Mouse (Mus musculus) hindbrain, embryonic 11.5 days (tissue): ENCODE measurements around the gene Lhx4. TPM values are rescaled to one million over a fixed set of nuclear protein-coding genes. Genes with fewer than 3 reads are reported as not detected.

Source experiments
- ATAC-seq: fragments of 200-750 bp; cut with Nextera tagmentation; 2 replicates; pipeline ENCODE4 v1.8.0; 2017; ENCODE audit warnings: mild to moderate bottlenecking, moderate TSS enrichment, moderate library complexity; ENCODE audit not compliant: low FRiP score
- DNase-seq: peaks from one replicate; pipeline ENCODE4 v3.0.0-alpha.2; 2015; ENCODE audit warnings: low spot score
- H3K27ac ChIP-seq: fragments of 300-500 bp; sonication (generic); 2 replicates; pipeline ENCODE4 v1.5.1; 2014; ENCODE audit warnings: mild to moderate bottlenecking, low read depth, low read length
- H3K27me3 ChIP-seq: fragments of 300-500 bp; sonication (generic); 2 replicates; pipeline ENCODE4 v1.6.1; 2014; ENCODE audit warnings: mild to moderate bottlenecking, low read length, moderate library complexity, mixed read lengths; ENCODE audit not compliant: control insufficient read depth, insufficient read depth
- H3K36me3 ChIP-seq: fragments of 300-500 bp; sonication (generic); 2 replicates; pipeline ENCODE4 v1.6.1; 2014; ENCODE audit warnings: mild to moderate bottlenecking, low read length, moderate library complexity, mixed read lengths; ENCODE audit not compliant: control insufficient read depth, insufficient read depth
- H3K4me1 ChIP-seq: fragments of 300-500 bp; sonication (generic); replicated peaks from 2 replicates; pipeline ENCODE4 v1.6.1; 2014; ENCODE audit warnings: low read length, mixed read lengths; ENCODE audit not compliant: control insufficient read depth, insufficient read depth
- H3K4me2 ChIP-seq: fragments of 300-500 bp; sonication (generic); replicated peaks from 2 replicates; pipeline ENCODE4 v1.6.1; 2014; ENCODE audit warnings: mild to moderate bottlenecking, low read depth, low read length
- H3K4me3 ChIP-seq: fragments of 300-500 bp; sonication (generic); 2 replicates; pipeline ENCODE4 v1.5.1; 2014; ENCODE audit warnings: low read depth, low read length
- H3K9ac ChIP-seq: fragments of 300-500 bp; sonication (generic); 2 replicates; pipeline ENCODE4 v1.6.1; 2014; ENCODE audit warnings: low read depth, low read length
- H3K9me3 ChIP-seq: fragments of 300-500 bp; sonication (generic); 2 replicates; pipeline ENCODE4 v1.6.1; 2016; ENCODE audit warnings: low read length; ENCODE audit not compliant: control insufficient read depth
- WGBS: fragments of 180-500 bp; shearing (Covaris S2); extraction: QIAGEN DNeasy Blood & Tissue Kit; methylation state at CpG from one replicate; pipeline ENCODE4 v1.1.7; 2014; 5-methylcytosine and 5-hydroxymethylcytosine counted together
- polyA plus RNA-seq: library from polyadenylated mRNA; unstranded; fragments of >200 nt; fragmentation: Nextera tagmentation; extraction: Ambion mirVana; gene quantifications from 2 replicates; pipeline ENCODE4 v1.2.1, GENCODE M21; 2014

Gene Lhx4
- polyA plus RNA-seq, 1 experiment from 2014 or later = 7.9 TPM

- 2% methylated on average over 13 of the region's 13 CpGs for WGBS
- Histone ChIP-seq H3K4me2 (no peak overlapping the region), H3K36me3 (no peaks in the 10 kb centered on the region), H3K4me3 (no peak overlapping the region), H3K9me3 (no peaks in the 10 kb centered on the region), H3K27me3 (peaks cover 35% of the 10 kb centered on the region), H3K27ac (no peak overlapping the region), H3K4me1 (peaks cover 3% of the 10 kb centered on the region; the same call in 1 of the 2 replicates), H3K9ac (no peak overlapping the region)
- DNase-seq (peak; percentile 74), ATAC-seq (peak; percentile 23; the same call in 1 of the 2 replicates)
These were observed 29.3 kb downstream of the Lhx4 start for GRCm38 (mm10) chr1:155722185-155722584.

DNA sequence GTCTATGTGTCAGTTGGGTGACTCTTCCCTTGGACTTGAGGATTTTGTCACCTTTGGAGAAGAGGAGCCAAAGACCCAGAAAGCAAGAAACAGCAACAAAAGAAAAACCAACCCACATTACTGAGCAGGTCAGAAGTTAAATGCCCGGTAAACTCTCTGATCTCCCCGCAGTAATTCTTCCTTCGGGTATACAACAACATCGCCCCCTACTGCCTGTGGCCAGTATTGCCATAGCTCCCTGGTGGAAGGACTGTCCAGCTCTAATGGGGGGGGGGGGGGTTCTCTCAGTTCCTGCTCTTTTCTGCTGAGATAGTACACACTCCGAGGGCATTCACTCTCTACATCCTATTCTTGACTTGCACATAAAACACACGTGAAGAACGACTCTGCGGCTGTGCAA is 30.0 kb downstream of the Lhx4 start:
- Histone ChIP-seq H3K4me2 (no peak overlapping the region), H3K9me3 (no peaks in the 10 kb centered on the region), H3K4me3 (no peak overlapping the region), H3K36me3 (no peaks in the 10 kb centered on the region), H3K27me3 (peaks cover 35% of the 10 kb centered on the region), H3K4me1 (peaks cover 3% of the 10 kb centered on the region; the same call in 1 of the 2 replicates), H3K9ac (no peak overlapping the region), H3K27ac (no peak overlapping the region)
- 35% methylated on average over 8 of the region's 8 CpGs for WGBS
- DNase-seq = peak; percentile 71
- ATAC-seq = no peak

DNA sequence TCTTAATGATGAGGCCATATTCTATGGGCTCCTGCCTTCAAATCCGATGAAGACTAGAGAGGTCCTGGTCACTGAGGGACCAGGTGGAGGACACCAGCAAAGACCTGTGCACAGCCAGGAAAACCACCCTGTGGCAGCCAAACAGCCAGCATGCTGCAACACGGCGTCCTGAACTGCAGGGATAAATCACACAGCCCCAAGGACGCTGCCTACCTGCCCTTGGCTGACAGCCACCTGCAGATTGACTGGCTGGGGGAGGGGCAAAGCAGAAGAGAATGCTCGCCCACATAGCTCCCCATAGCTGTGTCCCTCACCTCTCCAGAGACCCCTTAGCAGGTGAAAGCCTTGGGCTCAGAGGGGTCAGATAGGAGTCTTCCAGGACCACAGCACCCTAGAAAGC is 31.5 kb downstream of the Lhx4 start:
- Histone ChIP-seq H3K36me3 (no peaks in the 10 kb centered on the region), H3K9me3 (no peaks in the 10 kb centered on the region), H3K27me3 (peaks cover 35% of the 10 kb centered on the region), H3K27ac (no peak overlapping the region), H3K9ac (no peak overlapping the region), H3K4me3 (no peak overlapping the region), H3K4me1 (peaks cover 3% of the 10 kb centered on the region; the same call in 1 of the 2 replicates), H3K4me2 (no peak overlapping the region)
- ATAC-seq (no peak), DNase-seq (no peak)
- whole genome bisulfite sequencing = 68% methylated on average over 5 of the region's 5 CpGs

- H3K4me2 ChIP-seq = no peak overlapping the region
- H3K4me3 ChIP-seq = no peak overlapping the region
- WGBS = 73% methylated on average over 3 of the region's 3 CpGs
- ATAC-seq (no peak), DNase-seq (no peak)
- H3K27ac ChIP-seq = no peak overlapping the region
- H3K36me3 ChIP-seq = no peaks in the 10 kb centered on the region
- no peak overlapping the region for H3K9ac ChIP-seq
- peaks cover 3% of the 10 kb centered on the region; the same call in 1 of the 2 replicates for H3K4me1 ChIP-seq
- no peaks in the 10 kb centered on the region for H3K9me3 ChIP-seq
- peaks cover 23% of the 10 kb centered on the region for H3K27me3 ChIP-seq
These were observed 32.6 kb downstream of the Lhx4 start for GRCm38 (mm10) chr1:155718851-155719250.

- no peaks in the 10 kb centered on the region for H3K9me3 ChIP-seq
- ATAC-seq (no peak), DNase-seq (no peak)
- no peak overlapping the region for H3K4me2 ChIP-seq
- peaks cover 2% of the 10 kb centered on the region; the same call in 1 of the 2 replicates for H3K4me1 ChIP-seq
- 94% methylated on average over 12 of the region's 12 CpGs for WGBS
- H3K27me3 ChIP-seq = peaks cover 13% of the 10 kb centered on the region
- no peaks in the 10 kb centered on the region for H3K36me3 ChIP-seq
- H3K9ac ChIP-seq = no peak overlapping the region
- no peak overlapping the region for H3K27ac ChIP-seq
- H3K4me3 ChIP-seq = no peak overlapping the region
These were observed 34.2 kb downstream of the Lhx4 start for GRCm38 (mm10) chr1:155717301-155717700.

- Histone ChIP-seq H3K4me3 (no peak overlapping the region), H3K4me2 (no peak overlapping the region), H3K27ac (no peak overlapping the region), H3K4me1 (no peaks in the 10 kb centered on the region), H3K9ac (no peak overlapping the region), H3K9me3 (no peaks in the 10 kb centered on the region), H3K36me3 (no peaks in the 10 kb centered on the region), H3K27me3 (peaks cover under 1% of the 10 kb centered on the region; the same call in 1 of the 2 replicates)
- DNase-seq (no peak), ATAC-seq (no peak)
These were observed 36.1 kb downstream of the Lhx4 start for GRCm38 (mm10) chr1:155715366-155715765.

DNA sequence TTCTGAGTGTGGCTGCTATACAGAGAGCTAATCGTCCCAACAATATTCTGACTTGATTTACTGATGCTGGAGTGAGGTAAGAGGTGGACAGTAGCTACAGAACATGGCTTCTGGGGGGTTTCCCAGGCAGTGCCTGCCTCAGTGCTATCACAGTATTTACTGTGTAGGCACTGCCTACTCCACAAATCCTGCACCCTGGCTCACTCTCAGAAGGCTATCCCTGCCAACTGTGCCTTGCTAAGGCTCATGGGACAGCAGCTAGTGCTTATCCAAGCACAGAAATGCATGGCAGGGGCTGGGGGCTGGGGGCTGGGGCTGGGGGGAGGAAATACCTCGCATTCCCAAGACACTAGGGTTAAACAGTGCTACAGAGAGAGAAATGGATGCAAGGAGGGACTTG is 38.2 kb downstream of the Lhx4 start:
- Histone ChIP-seq H3K4me2 (no peak overlapping the region), H3K27me3 (no peaks in the 10 kb centered on the region)
- no peak for ATAC-seq

DNA sequence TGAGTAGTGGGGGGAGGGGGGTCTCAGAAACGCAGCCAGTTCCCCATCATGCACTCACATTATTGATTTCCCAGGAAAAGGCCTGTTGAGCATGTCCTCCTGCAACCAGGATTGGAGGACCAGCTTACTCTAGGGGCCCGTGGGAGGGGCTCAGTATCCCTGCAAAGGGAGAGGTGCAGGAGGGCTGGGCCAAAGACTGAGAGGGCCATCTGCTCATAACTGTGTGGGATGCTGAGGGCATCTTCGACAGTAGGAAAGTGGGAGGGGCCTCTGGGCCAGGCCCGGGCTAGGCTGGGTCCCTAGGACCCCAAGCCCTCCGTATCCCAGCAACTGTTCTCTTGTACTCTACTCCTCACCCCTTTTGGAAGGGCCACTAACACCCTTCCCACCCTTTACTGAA is 47.3 kb downstream of the Lhx4 start:
- Histone ChIP-seq H3K4me1 (no peaks in the 10 kb centered on the region), H3K9ac (no peak overlapping the region), H3K4me3 (no peak overlapping the region), H3K27ac (no peak overlapping the region), H3K27me3 (no peaks in the 10 kb centered on the region), H3K4me2 (no peak overlapping the region), H3K9me3 (no peaks in the 10 kb centered on the region), H3K36me3 (no peaks in the 10 kb centered on the region)
- WGBS = 62% methylated on average over 5 of the region's 5 CpGs
- peak; percentile 29 for DNase-seq
- peak; percentile 76 for ATAC-seq

More for the DNA sequence above, 38.2 kb downstream of the Lhx4 start:
- DNase-seq = no peak
- Histone ChIP-seq H3K36me3 (no peaks in the 10 kb centered on the region), H3K9me3 (no peaks in the 10 kb centered on the region), H3K9ac (no peak overlapping the region), H3K4me3 (no peak overlapping the region), H3K27ac (no peak overlapping the region), H3K4me1 (no peaks in the 10 kb centered on the region)
- 88% methylated on average over 2 of the region's 2 CpGs for WGBS

DNA sequence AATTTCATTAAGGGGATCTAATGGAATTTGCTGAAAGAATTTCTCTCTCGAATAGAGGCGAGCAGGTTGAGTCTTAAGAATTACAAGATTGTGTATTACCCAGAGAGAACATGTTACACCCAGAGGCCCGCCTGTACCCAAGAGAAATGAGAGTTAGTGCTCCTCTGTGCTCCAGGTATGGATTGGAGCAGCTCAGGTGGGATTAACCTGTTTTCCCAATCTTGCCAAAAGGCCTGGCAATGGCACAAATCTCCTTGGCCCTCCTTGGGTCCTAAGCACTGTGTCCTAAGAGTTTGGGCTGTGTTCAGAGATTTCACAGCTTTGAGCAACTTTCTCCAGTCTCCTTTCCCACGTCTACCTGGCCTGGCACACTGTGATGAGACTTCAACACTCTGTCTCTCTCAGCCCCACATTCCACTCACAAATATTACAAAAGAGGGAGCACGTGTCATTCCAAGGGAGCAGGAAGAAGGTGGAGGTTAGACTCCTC is 48.2 kb downstream of the Lhx4 start:
- no peak overlapping the region for H3K9ac ChIP-seq
- ATAC-seq (no peak), DNase-seq (no peak)
- H3K36me3 ChIP-seq = no peaks in the 10 kb centered on the region
- no peaks in the 10 kb centered on the region for H3K4me1 ChIP-seq
- no peaks in the 10 kb centered on the region for H3K9me3 ChIP-seq
- H3K27me3 ChIP-seq = no peaks in the 10 kb centered on the region
- no peak overlapping the region for H3K27ac ChIP-seq
- no peak overlapping the region for H3K4me2 ChIP-seq
- WGBS = 87% methylated on average over 5 of the region's 5 CpGs
- no peak overlapping the region for H3K4me3 ChIP-seq
